Mouse (Mus musculus): Measurements from ENCODE around the gene Wasf3.

DNA sequence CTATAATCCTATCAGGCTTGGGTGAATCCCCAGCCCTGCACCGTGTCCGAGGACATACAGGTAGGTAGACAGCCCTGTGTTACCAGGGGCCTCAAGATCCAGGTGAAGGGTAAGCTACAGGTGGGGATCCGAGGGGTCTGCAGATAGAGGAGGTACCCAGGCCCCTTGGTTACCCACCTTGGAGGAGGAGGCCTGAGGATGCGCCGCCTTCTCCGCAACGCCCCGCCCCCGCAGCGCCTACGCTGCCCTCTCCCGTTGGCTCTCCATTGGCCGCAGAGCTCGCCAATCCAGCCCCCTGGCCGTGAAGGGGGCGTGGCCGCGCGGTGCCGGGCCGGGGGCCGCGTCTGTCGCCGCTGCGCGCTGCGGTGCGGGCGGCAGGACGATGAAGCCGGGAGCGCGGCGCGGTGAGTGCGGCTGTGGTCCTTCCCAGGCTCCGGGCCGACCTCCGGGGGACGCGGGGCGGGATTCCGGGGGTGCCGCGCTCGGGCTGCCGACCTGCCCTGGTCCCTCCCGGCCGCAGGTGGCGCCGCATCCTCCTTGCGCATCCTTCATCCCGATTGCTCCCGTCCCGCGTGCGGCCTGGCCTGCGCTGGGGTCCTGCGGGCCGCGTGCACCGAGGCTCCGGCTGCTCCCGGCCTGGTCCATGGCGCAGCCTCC is at the start of gene Wasf3:
- TF ChIP-seq CTCF (IDR thresholded peaks at IDR 0.05; ENCODE audit: low read depth, low read length): no peak
- no peak for TF ChIP-seq EP300 (IDR thresholded peaks at IDR 0.05; ENCODE audit: insufficient read depth, low read depth, low read length)
